Mouse (Mus musculus): Measurements from ENCODE around the gene Srrt. TPM values are rescaled to one million over a fixed set of nuclear protein-coding genes. Genes with fewer than 3 reads are reported as not detected.

Srrt gene
- polyA plus RNA-seq (2014; fragmentation: Illumina TruSeq; extraction: RNeasy Lipid Tissue Mini Kit (QIAGEN cat#74804); ENCODE audit: low replicate concordance): 15.2 TPM

GRCm38 (mm10) chr5:137307071-137307912 lies at the start of gene Srrt:
Gene Srrt, minus strand, starts transcription at chr5:137307674.

GRCm38 (mm10) chr5:137349384-137350204 lies 42.1 kb upstream of the Srrt start, which contains the start of gene Ephb4:
Gene Ephb4, plus strand, starts transcription at chr5:137350109.

GRCm38 (mm10) chr5:137333512-137334174 lies 26.2 kb upstream of the Srrt start, which contains the start of gene Slc12a9:
Gene Slc12a9, minus strand, starts transcription at chr5:137333597.

GRCm38 (mm10) chr5:137314193-137315083 lies 7.0 kb upstream of the Srrt start, which contains the start of gene Trip6:
Gene Trip6, minus strand, starts transcription at chr5:137314404.

GRCm38 (mm10) chr5:137293839-137294743 lies 13.4 kb downstream of the Srrt start, which contains the start of gene Ufsp1:
Gene Ufsp1, plus strand, starts transcription at chr5:137294629.

GRCm38 (mm10) chr5:137287032-137287952 lies 20.2 kb downstream of the Srrt start, which contains the start of gene Ache:
Gene Ache, plus strand, starts transcription at chr5:137287519.

Other genes with a start within 250 kb of the Srrt start
- gene Serpine1, start 235.4 kb downstream of the Srrt start, polyA plus RNA-seq (2014; fragmentation: Illumina TruSeq; extraction: RNeasy Lipid Tissue Mini Kit (QIAGEN cat#74804); ENCODE audit: low replicate concordance): 1.2 TPM
- 26.4 TPM for gene Trim56, start 191.5 kb downstream of the Srrt start, polyA plus RNA-seq (2014; fragmentation: Illumina TruSeq; extraction: RNeasy Lipid Tissue Mini Kit (QIAGEN cat#74804); ENCODE audit: low replicate concordance)
- 739 TPM for gene Muc3, start 158.4 kb downstream of the Srrt start, polyA plus RNA-seq (2014; fragmentation: Illumina TruSeq; extraction: RNeasy Lipid Tissue Mini Kit (QIAGEN cat#74804); ENCODE audit: low replicate concordance)
- gene Muc3a, start 95.3 kb downstream of the Srrt start, polyA plus RNA-seq (2014; fragmentation: Illumina TruSeq; extraction: RNeasy Lipid Tissue Mini Kit (QIAGEN cat#74804); ENCODE audit: low replicate concordance): 5.4 TPM
- not detected for gene Ache, start 20.2 kb downstream of the Srrt start, polyA plus RNA-seq (2014; fragmentation: Illumina TruSeq; extraction: RNeasy Lipid Tissue Mini Kit (QIAGEN cat#74804); ENCODE audit: low replicate concordance)
- 1.9 TPM for gene Ufsp1, start 13.0 kb downstream of the Srrt start, polyA plus RNA-seq (2014; fragmentation: Illumina TruSeq; extraction: RNeasy Lipid Tissue Mini Kit (QIAGEN cat#74804); ENCODE audit: low replicate concordance)
- not detected for gene Trip6, start 6.7 kb upstream of the Srrt start, polyA plus RNA-seq (2014; fragmentation: Illumina TruSeq; extraction: RNeasy Lipid Tissue Mini Kit (QIAGEN cat#74804); ENCODE audit: low replicate concordance)
- gene Slc12a9, start 25.9 kb upstream of the Srrt start, polyA plus RNA-seq (2014; fragmentation: Illumina TruSeq; extraction: RNeasy Lipid Tissue Mini Kit (QIAGEN cat#74804); ENCODE audit: low replicate concordance): 0.33 TPM
- gene Ephb4, start 42.4 kb upstream of the Srrt start, polyA plus RNA-seq (2014; fragmentation: Illumina TruSeq; extraction: RNeasy Lipid Tissue Mini Kit (QIAGEN cat#74804); ENCODE audit: low replicate concordance): 4.2 TPM
- gene Zan, start 169.4 kb upstream of the Srrt start, polyA plus RNA-seq (2014; fragmentation: Illumina TruSeq; extraction: RNeasy Lipid Tissue Mini Kit (QIAGEN cat#74804); ENCODE audit: low replicate concordance): 0.19 TPM
- not detected for gene Pop7, start 194.8 kb upstream of the Srrt start, polyA plus RNA-seq (2014; fragmentation: Illumina TruSeq; extraction: RNeasy Lipid Tissue Mini Kit (QIAGEN cat#74804); ENCODE audit: low replicate concordance)
- gene Gigyf1, start 210.9 kb upstream of the Srrt start, polyA plus RNA-seq (2014; fragmentation: Illumina TruSeq; extraction: RNeasy Lipid Tissue Mini Kit (QIAGEN cat#74804); ENCODE audit: low replicate concordance): 0.97 TPM
- not detected for gene Epo, start 225.6 kb upstream of the Srrt start, polyA plus RNA-seq (2014; fragmentation: Illumina TruSeq; extraction: RNeasy Lipid Tissue Mini Kit (QIAGEN cat#74804); ENCODE audit: low replicate concordance)
- gene Gnb2, start 225.8 kb upstream of the Srrt start, polyA plus RNA-seq (2014; fragmentation: Illumina TruSeq; extraction: RNeasy Lipid Tissue Mini Kit (QIAGEN cat#74804); ENCODE audit: low replicate concordance): 1.5 TPM
- not detected for gene Actl6b, start 245.8 kb upstream of the Srrt start, polyA plus RNA-seq (2014; fragmentation: Illumina TruSeq; extraction: RNeasy Lipid Tissue Mini Kit (QIAGEN cat#74804); ENCODE audit: low replicate concordance)

All from small intestine, adult 10 weeks (tissue).